Mouse (Mus musculus) left cerebral cortex, postnatal 25 days (tissue): ENCODE measurements around the gene Bgn. TPM values are rescaled to one million over a fixed set of nuclear protein-coding genes. Genes with fewer than 3 reads are reported as not detected.

Source experiments
- total RNA-seq, 2 experiments: library from RNA; stranded (reverse); gene quantifications; 2 replicates each; pipeline ENCODE4 v1.2.3; 2021

Gene Bgn
- total RNA-seq, 2 experiments from 2014 or later: 17.4 to 20.3 TPM

Other genes with a start within 250 kb of the Bgn start
- gene Xlr4c, start 240.5 kb upstream of the Bgn start, total RNA-seq: not detected
- gene Xlr3c, start 218.2 kb upstream of the Bgn start, total RNA-seq: not detected
- not detected for gene Xlr5a, start 190.6 kb upstream of the Bgn start, total RNA-seq
- gene Xlr5c, start 190.6 kb upstream of the Bgn start, total RNA-seq: not detected
- not detected for gene Gm45015, start 146.8 kb upstream of the Bgn start, total RNA-seq
- gene Zfp275, start 141.0 kb upstream of the Bgn start, total RNA-seq: 10 to 100 TPM; 16.6 to 19.0 TPM
- gene Gm18336, start 84.9 kb upstream of the Bgn start, total RNA-seq: under 1 TPM in 1 of 2 experiments, not detected in 1; 0.23 TPM
- 1 to 10 TPM; 1.4 to 2.3 TPM for gene Zfp92, start 72.5 kb upstream of the Bgn start, total RNA-seq
- gene Trex2, start 48.3 kb upstream of the Bgn start, total RNA-seq: not detected
- gene Haus7, start 24.6 kb upstream of the Bgn start, total RNA-seq: 1 to 10 TPM; 4.3 to 7.0 TPM
- gene Atp2b3, start 19.5 kb downstream of the Bgn start, total RNA-seq: 10 to 100 TPM; 94.7 to 95.0 TPM
- gene Dusp9, start 155.8 kb downstream of the Bgn start, total RNA-seq: 1 to 10 TPM in 1 of 2 experiments, under 1 TPM in 1; 0.76 to 1.2 TPM
- 100 to 1,000 TPM in 1 of 2 experiments, 10 to 100 TPM in 1; 95.7 to 111 TPM for gene Pnck, start 176.5 kb downstream of the Bgn start, total RNA-seq
- gene Slc6a8, start 189.5 kb downstream of the Bgn start, total RNA-seq: 100 to 1,000 TPM in 1 of 2 experiments, 10 to 100 TPM in 1; 91.1 to 101 TPM
- 10 to 100 TPM; 78.4 to 88.0 TPM for gene Bcap31, start 232.6 kb downstream of the Bgn start, total RNA-seq
- gene Abcd1, start 233.0 kb downstream of the Bgn start, total RNA-seq: 10 to 100 TPM; 11.1 to 14.1 TPM